Mouse (Mus musculus): ENCODE measurements around the gene Dtx3.

Dtx3 gene

GRCm38 (mm10) chr10:127195328-127196129 is at the start of gene Dtx3:
Dtx3 (minus strand) TSS chr10:127195728.
- DNase-seq (ENCODE audit: low read depth) = no peak

DNA sequence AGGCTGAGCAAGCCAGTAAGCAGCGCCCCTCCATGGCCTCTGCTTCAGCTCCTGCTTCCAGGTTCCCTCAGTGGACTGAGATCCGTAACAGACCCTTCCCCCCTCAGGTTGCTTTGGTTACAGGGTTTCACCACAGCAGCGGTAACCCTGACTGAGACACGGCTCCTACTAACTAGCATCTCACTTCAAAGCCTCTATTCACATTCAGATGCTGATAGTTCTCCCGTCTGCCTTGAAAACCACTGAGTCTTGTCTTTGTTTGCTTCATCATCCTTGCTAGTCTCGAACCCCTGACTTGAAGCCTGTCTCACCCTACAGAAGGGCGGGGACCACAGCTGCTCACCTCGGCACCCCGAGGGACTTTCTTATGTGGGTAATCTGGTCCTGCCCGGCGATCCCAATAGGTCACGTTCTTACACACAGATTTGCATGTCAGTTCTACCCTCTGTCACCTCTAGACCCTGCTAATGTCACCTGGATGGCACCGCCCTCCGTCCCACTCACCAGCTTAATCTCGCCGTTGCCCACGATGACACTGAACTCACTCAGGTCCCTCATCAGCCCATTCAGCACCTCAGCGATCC is 42.8 kb upstream of the Dtx3 start:
- DNase-seq (ENCODE audit: low read depth) = no peak

GRCm38 (mm10) chr10:127236541-127236940 is 41.0 kb upstream of the Dtx3 start:
- no peak for DNase-seq (ENCODE audit: low read depth)

- no peak for DNase-seq (ENCODE audit: low read depth)
Measured at GRCm38 (mm10) chr10:127233141-127233540, 37.6 kb upstream of the Dtx3 start.

- no peak for DNase-seq (ENCODE audit: low read depth)
Measured at GRCm38 (mm10) chr10:127231741-127232140, 36.2 kb upstream of the Dtx3 start.

DNA sequence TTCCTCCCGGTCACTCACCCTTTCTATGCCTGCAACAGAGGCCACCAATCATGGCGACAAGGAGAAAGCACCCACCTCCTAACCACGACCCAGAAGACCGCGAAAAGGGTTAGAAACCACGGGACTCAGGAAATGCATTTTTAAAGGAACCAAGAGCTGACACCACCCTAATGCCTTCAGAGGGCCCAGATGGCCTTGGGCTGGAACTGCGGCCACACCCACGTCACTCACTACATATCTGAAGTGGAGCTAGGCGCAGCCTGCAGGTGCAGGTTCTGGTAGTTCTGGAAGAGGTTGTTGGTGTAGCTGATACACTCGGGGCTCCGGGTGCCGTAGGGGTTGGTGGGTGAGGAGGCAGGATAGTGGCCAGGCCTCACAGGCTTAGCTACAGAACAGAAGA is 35.2 kb upstream of the Dtx3 start:
- DNase-seq (ENCODE audit: low read depth) = no peak

- peak; percentile 77 for DNase-seq (ENCODE audit: low read depth)
Measured at GRCm38 (mm10) chr10:127228897-127229296, 33.4 kb upstream of the Dtx3 start.

GRCm38 (mm10) chr10:127227163-127227562 is 31.6 kb upstream of the Dtx3 start:
- no peak for DNase-seq (ENCODE audit: low read depth)

- DNase-seq (ENCODE audit: low read depth) = no peak
Measured at GRCm38 (mm10) chr10:127226318-127226895, 30.9 kb upstream of the Dtx3 start.

GRCm38 (mm10) chr10:127225732-127226131 is 30.2 kb upstream of the Dtx3 start:
- no peak for DNase-seq (ENCODE audit: low read depth)

GRCm38 (mm10) chr10:127225213-127225612 is 29.7 kb upstream of the Dtx3 start:
- DNase-seq (ENCODE audit: low read depth) = no peak

DNA sequence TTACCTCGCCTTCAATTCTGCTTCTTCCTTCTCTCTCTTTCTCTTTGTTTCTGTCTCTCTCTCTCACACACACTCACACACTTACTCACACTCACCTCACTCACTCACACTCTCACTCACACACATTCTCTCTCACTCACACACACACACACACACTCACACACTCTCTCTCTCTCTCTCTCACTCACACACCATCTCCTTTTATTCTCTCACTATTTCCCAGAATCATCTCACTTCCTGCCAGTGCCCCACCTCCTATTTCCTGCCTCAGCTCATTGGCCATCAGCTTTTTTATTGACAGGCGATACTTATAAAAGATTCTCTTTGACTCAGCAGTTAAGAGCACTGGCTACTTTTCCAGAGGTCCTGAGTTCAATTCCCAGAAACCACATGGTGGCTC is 22.8 kb upstream of the Dtx3 start:
- no peak for DNase-seq (ENCODE audit: low read depth)

- DNase-seq (ENCODE audit: low read depth) = no peak
Measured at GRCm38 (mm10) chr10:127217177-127217576, 21.6 kb upstream of the Dtx3 start.

- no peak for DNase-seq (ENCODE audit: low read depth)
Measured at GRCm38 (mm10) chr10:127216456-127216855, 20.9 kb upstream of the Dtx3 start.

- DNase-seq (ENCODE audit: low read depth) = no peak
Measured at GRCm38 (mm10) chr10:127214422-127214803, 18.9 kb upstream of the Dtx3 start.

DNA sequence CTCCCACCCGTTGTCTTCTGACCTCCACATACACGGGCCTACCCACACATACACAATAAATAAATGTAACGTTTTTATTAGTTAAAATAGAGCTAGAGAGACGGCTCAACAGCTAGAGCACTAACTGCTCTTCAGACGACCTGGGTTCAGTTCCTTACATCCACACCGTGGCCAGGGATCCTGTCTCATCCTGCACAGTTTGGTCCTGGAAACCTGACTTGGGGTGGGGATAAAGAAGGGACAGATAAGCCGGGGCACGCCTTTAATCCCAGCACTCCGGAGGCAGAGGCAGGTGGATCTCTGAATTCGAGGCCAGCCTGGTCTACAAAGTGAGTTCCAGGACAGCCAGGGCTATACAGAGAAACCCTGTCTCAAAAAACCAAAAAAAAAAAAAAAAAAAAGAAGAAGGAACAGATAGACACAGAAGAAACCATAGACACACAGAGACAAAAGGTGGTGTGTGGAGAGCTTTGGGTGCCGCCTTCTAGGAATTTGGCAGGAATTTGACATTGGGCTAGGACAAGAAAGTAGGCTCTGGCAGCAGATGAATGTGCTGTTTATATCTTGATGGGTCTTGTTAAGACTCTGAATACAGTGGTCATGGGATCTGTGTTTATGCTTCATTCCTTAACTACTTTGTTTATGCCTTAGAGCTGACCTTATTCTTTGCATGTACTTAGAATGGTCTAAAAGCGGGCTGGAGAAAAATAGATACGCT is 18.3 kb upstream of the Dtx3 start:
- no peak for DNase-seq (ENCODE audit: low read depth)

- DNase-seq (ENCODE audit: low read depth) = no peak
Measured at GRCm38 (mm10) chr10:127213272-127213671, 17.7 kb upstream of the Dtx3 start.

GRCm38 (mm10) chr10:127211414-127211854 is 15.9 kb upstream of the Dtx3 start, which contains the start of gene Pip4k2c:
Pip4k2c (minus strand) TSS chr10:127211585.
- no peak for DNase-seq (ENCODE audit: low read depth)

DNA sequence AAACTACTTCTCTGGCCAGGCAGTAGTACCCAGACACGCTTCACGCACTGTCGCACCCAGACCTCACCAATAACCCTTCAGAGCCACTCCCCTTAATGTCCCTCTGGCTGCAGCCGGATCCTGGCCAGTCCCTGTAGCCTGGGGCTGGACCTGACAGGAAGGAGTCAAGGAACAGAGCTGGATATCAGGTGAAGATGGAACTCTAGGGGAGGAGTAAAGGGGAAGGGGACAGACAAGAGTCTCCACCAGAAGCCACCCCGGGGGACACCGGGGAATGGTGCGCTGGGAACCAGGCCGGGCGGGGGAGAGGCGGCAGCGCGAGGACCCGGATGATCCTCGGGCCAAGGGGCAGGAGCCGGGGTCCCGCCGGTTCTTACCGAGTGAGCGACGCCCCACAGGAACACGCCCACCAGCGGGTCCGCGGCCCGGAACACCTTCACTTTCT is 15.5 kb upstream of the Dtx3 start:
- no peak for DNase-seq (ENCODE audit: low read depth)

- DNase-seq (ENCODE audit: low read depth) = no peak
Measured at GRCm38 (mm10) chr10:127209928-127210570, 14.5 kb upstream of the Dtx3 start.

- no peak for DNase-seq (ENCODE audit: low read depth)
Measured at GRCm38 (mm10) chr10:127208921-127209320, 13.4 kb upstream of the Dtx3 start.

DNA sequence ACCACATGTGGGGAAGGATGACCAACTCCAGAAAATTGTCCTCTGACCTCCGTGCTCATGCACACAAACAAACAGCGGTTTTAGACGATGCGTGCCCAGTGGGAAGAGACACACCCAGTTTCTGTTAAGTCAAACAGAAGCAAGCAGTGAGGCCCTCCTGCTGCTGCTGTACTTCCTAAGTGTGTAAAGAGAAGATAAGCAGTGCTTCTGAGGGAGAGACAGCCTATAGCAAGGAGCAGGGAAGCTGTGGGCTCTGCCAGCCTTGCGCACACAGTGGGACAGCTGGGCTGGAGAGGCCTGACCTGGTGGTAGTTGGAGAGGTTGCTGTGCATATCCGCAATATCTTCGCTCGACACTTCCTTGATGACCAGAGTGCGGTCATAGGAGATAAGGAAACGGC is 9.8 kb upstream of the Dtx3 start:
- no peak for DNase-seq (ENCODE audit: low read depth)

Data from c-Kit-positive CD71-negative TER-119-negative erythroid progenitor cells, embryonic 14.5 days (primary cell).